Mouse (Mus musculus) gastrocnemius, adult 8-10 months (tissue): ENCODE measurements at regions not wholly inside any gene's neighbourhood (a gene's known extent, or its start where the extent isn't known, plus 50 kb on each side); places are given as distances from the start of the nearest gene placed in this dataset.
A peak's percentile ranks its signal among the peaks of the same experiment; 100 is the strongest.

Source experiments
- DNase-seq, 2 experiments: peaks; one replicate each; pipeline ENCODE4 v3.0.0; 2022; ENCODE audit warnings: low spot score in 2 of 2

DNA sequence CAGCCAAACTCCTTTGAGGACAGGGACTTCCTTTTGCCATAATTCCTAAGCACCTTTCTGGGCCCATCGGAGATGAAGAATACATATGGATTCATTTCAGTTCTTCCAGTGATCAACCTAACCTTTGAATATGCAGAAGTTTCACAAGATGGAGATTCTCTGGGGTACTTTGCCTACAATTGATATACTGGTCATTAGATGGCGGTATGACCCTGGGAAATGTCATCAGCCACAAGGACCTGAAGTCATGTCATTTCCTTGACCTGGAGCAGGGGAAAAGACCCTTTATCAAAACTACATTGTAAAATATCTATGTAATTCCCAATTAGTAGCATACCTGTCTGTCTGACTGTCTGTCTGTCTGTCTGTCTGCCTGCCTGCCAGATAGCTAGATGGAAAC is 164.0 kb upstream of the Slc24a3 start:
- no peak for DNase-seq

DNA sequence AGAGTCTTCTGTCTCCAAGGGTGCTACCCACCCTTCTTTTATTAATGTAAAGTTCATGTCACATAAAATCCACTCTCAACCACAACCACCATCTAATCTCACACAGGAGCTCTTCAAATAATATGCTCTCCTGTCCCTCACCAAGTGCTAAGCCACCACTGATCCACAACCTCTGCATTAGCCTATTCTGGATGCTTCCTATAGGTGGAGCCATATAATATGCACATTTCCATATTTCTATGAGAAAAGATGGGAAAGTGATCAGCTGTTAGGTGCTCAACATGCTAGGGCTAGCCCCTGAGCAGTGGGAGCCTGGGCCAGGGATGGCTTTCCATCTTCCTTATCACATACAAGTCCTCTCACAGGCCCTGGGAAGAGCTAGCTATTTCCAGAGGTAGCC is 156.9 kb upstream of the Slc24a3 start:
- no peak for DNase-seq

- no peak for DNase-seq
Observed at GRCm38 (mm10) chr2:145011221-145011620, 156.3 kb upstream of the Slc24a3 start.

- no peak for DNase-seq
Observed at GRCm38 (mm10) chr2:145015951-145016350, 151.6 kb upstream of the Slc24a3 start.

DNA sequence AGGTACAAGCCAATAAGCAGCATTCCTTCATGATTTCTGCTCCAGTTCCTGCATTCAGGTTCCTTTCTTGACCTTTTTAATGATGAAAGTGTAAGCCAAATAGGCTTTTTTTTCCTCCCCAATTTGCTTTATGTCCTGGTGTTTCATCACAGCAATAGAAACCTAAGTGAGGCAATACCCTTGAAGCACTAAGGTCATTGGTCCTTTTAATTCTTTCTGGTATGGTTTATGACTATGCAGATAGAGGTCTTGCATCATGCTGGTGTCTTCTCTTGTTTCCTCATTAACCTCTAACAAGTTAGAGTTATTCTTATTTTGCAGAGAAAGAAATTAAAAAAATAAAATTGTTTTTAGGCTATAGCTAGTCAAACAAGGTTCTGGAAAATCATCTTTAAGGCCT is 150.6 kb upstream of the Slc24a3 start:
- DNase-seq, result no peak

DNA sequence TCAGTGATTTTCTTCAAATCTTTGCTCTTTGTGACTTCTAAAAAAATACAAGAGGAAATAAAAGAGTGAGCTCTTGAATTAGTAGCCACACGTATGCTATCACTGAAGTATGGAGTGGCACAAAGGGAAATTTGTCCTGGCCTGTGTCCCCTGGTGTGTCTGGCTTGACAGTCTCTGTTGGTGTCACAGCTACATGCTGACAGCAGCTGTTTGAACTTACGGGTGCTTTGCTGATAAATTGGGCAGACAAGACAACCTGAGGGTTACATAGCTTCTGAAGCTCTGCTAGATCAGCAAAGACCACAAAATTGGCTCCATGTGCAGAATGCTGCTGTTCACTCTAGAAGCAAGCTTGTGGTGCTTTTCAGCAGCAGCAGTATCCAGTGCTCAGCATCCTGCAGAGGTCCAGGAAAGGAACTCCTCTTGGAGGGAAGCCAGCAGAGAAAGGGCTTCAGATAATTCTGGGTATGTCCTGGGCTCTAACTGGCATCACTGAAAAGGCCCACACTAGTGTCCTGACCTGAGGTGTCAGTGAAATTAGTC is 149.9 kb upstream of the Slc24a3 start:
- no peak for DNase-seq

- DNase-seq, result no peak
Observed at GRCm38 (mm10) chr2:145047743-145048142, 119.8 kb upstream of the Slc24a3 start.

DNA sequence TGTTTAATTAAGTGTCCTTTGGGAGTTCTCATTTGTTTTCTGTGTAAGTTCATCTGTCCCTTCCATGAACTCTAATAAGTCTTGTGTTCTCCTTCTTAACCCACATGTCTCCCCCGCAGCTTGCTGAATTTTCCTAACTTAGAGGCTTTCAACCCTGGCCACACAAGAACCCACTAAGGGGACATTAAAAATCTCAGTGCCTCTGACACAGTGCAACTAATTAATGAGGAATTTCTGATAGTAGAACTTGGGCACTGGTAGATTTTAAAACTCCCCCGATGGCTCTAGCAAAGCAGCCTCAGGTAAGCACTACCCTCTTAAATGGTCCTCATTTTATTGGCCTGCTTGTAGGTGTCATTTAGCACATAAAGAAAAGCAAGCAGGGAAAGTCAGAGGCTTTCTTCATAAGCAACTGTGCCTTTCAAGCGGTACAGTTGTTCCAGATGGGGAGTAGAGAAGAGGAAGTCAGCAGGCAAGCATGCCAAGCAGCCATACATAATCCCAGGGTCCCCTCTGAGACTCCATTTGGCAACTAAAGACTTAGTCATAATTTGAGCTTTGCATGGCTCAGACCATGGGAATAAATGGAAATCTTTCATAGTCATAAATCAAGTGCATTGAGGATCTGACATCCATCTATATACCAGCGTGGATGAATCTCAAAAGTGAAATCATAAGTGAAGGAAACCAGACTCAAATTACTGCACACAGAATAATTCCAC is 117.7 kb upstream of the Slc24a3 start:
- no peak for DNase-seq

DNA sequence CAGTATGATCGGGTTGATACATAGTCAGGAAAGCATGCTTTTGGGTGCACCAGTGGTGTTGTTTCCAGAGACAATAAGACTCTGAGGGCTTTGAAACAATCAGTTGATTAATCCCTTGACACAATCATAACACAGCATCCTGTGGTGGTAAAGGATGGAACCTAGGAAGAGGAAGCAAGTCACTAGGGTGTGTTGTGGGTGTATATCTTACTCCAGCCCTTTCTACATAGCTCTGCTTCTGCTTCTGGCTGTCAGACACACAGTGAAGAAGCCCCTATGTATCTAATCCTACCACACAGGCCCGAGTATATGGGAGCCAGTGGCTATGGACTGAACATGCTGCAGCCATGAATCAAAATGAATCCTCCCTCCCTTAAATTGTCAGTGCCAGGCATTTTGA is 115.1 kb upstream of the Slc24a3 start:
- DNase-seq, result no peak

- DNase-seq, result no peak
Observed at GRCm38 (mm10) chr2:145056219-145056618, 111.3 kb upstream of the Slc24a3 start.

DNA sequence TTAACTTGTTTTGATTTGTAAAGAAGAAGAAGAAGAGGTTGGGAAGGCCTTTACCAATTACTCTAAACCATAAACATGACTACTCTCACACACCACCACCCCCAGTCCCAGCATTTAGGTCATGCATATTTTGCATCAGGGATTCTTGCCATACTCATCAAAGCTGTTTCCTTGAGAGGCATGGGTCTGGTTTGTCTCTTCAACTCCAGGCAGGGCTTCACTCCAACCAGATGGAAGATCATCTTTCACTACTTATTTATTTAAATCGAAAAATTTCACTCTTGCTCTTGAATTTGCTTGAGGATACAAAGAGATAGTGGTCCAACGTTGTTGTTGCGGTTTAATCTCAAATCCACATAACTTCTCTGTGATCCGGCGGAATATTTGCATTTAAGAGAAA is 110.8 kb upstream of the Slc24a3 start:
- DNase-seq, result no peak

DNA sequence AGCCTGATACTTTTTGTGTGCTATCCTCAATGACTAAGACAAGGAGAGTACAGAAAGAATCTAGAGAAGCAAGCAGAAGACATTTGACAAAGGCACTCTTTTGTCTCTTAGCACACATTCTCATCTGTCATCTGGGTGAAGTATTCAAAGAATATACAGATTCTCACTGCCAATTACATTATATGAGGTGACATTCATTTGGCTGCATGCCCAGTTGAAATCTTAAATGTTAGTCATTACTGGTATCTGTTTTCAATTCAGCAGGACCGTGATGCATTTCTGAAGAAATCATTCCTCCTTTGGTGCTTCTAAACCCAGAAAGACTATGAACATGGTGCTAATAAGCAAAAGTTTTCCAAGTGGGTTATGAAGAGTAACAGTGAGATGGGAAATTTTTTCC is 97.6 kb upstream of the Slc24a3 start:
- no peak for DNase-seq

GRCm38 (mm10) chr2:145081926-145082325 is 85.6 kb upstream of the Slc24a3 start:
- DNase-seq, result no peak

GRCm38 (mm10) chr2:145084621-145085020 is 82.9 kb upstream of the Slc24a3 start:
- DNase-seq, result no peak

DNA sequence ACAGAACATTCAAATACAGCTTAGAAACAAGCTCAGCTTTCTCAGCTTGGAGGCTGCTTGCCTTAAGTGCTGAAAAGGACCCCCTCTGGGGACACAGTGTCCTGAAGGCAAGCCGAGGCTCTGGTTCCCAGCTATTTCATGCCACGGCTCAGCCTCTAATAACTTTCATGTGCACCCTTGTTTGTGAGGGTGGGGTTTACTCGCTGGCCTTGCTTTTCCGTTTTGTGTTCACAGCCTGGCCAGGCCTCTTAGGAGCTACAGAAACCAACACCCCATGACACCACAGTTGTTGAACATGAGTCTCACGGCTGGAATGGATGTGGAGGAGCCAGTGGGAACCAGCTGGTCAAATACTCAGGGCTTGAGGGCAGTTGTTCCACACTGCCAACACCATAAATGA is 81.4 kb upstream of the Slc24a3 start:
- peak; percentile 5 to 6 for DNase-seq

DNA sequence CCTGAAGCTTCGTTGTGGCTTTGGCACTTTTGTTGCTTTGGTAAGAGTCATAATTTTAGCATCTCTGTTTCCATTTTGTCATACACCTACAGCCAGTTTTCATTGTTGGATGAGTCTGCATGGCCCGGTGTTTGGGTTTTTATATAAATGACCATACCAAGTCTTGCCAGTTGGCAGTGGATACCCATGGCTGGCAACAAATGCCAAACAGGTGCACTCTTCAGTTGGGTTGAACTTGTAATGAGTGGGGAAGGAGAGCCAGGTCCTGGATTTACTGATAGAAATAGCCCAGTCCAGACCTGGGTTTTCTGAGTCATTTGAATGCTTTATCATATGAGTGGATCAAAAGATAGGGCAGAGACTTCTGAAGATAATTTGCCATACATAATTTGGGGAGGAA is 64.3 kb upstream of the Slc24a3 start:
- DNase-seq, result no peak

GRCm38 (mm10) chr2:145111615-145112014 is 55.9 kb upstream of the Slc24a3 start:
- DNase-seq, result no peak

DNA sequence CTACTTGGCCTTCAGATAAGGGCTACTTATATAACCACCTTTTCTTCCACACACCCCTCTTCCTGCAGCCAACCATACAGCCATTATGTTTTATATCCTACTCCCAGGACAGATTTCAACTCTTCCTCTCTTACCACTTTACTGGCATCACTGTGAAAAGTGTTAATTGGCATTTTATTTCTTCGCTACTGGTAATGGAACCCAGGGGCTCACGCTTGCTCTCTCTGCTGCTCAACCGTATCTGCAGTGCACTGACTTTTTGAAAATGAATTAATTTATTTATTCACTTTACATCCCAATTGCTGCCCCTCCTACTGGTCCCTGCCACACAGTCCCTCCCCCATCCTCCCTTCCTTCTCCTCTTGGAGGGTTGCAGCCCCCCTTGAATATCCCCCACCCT is 52.5 kb upstream of the Slc24a3 start:
- DNase-seq, result no peak
